8 mouse cellular contexts compared by ENCODE assay signal in genomic region chr10:67115666-67116091, GRCm38 (mm10). TPM values are rescaled to one million over a fixed set of nuclear protein-coding genes. Genes with fewer than 3 reads are reported as not detected.
DNase-seq lines count a peak whose midpoint lies in the region; ATAC-seq and TF ChIP-seq lines count a peak whose summit lies in the region.

No protein-coding gene starts in this region.

- peak; percentile 66 for ATAC-seq in limb, embryonic 13.5 days (ENCODE audit: low FRiP score, low read depth)
- peak; percentile 71; the same call in 1 of the 2 replicates for ATAC-seq in stomach, embryonic 15.5 days (ENCODE audit: insufficient read depth, low FRiP score, low read depth)
- ATAC-seq in erythroblast, adult 5-6 weeks (replicated peaks; ENCODE audit: low FRiP score, poor library complexity, severe bottlenecking), result no peak

- H3K4me2 ChIP-seq in limb, embryonic 13.5 days (replicated peaks), result peak overlapping the region; percentile 40
- H3K4me2 ChIP-seq in stomach, embryonic 15.5 days, result no peak overlapping the region

- no peak for TF ChIP-seq POLR2A in ES-Bruce4 (IDR thresholded peaks at IDR 0.05; ENCODE audit: insufficient read depth, low read length)

- H3K27me3 ChIP-seq in ES-Bruce4 (ENCODE audit: control insufficient read depth, insufficient read depth, low read length, poor library complexity, severe bottlenecking), result no peaks in the 10 kb centered on the region
- H3K27me3 ChIP-seq in limb, embryonic 13.5 days, result no peaks in the 10 kb centered on the region
- no peaks in the 10 kb centered on the region for H3K27me3 ChIP-seq in stomach, embryonic 15.5 days (replicated peaks)

- no peak overlapping the region for H3K4me3 ChIP-seq in ES-Bruce4 (ENCODE audit: low read depth, low read length)
- H3K4me3 ChIP-seq in limb, embryonic 13.5 days, result no peak overlapping the region
- H3K4me3 ChIP-seq in stomach, embryonic 15.5 days (replicated peaks), result no peak overlapping the region

- DNase-seq in cerebellum, postnatal 10 days, result peak; percentile 63 to 76
- no peak for DNase-seq in cerebellum, adult 11-12 months
- DNase-seq in heart, adult 18-20 months, result peak; percentile 73 to 76
- DNase-seq in urinary bladder, postnatal 36 days (ENCODE audit: low spot score in 2 of 2), result no peak

- no peak for TF ChIP-seq EP300 in ES-Bruce4 (IDR thresholded peaks at IDR 0.05; ENCODE audit: insufficient read depth, low read depth, low read length)

- no peak for TF ChIP-seq CTCF in ES-Bruce4 (IDR thresholded peaks at IDR 0.05; ENCODE audit: low read depth, low read length)

- H3K36me3 ChIP-seq in ES-Bruce4 (ENCODE audit: control insufficient read depth, insufficient read depth, low read length, poor library complexity, severe bottlenecking), result no peaks in the 10 kb centered on the region
- H3K36me3 ChIP-seq in limb, embryonic 13.5 days, result no peaks in the 10 kb centered on the region
- no peaks in the 10 kb centered on the region for H3K36me3 ChIP-seq in stomach, embryonic 15.5 days

- H3K27ac ChIP-seq in ES-Bruce4 (ENCODE audit: insufficient read depth, low read length), result no peak overlapping the region
- peak overlapping the region; percentile 69 for H3K27ac ChIP-seq in limb, embryonic 13.5 days
- peak overlapping the region; percentile 80 for H3K27ac ChIP-seq in stomach, embryonic 15.5 days

- H3K4me1 ChIP-seq in ES-Bruce4 (ENCODE audit: control insufficient read depth, insufficient read depth, low read length), result peaks cover 11% of the 10 kb centered on the region
- peaks cover 77% of the 10 kb centered on the region for H3K4me1 ChIP-seq in limb, embryonic 13.5 days
- peaks cover 35% of the 10 kb centered on the region for H3K4me1 ChIP-seq in stomach, embryonic 15.5 days

- 0 out of 2 replicates have a peak overlapping the region, but pooled peaks have one; percentile 13 for H3K9ac ChIP-seq in ES-Bruce4 (ENCODE audit: low read depth, poor library complexity, severe bottlenecking)
- no peak overlapping the region for H3K9ac ChIP-seq in limb, embryonic 13.5 days
- H3K9ac ChIP-seq in stomach, embryonic 15.5 days, result no peak overlapping the region

- WGBS in limb, embryonic 13.5 days, result 10% methylated on average over 5 of the region's 5 CpGs
- 11% methylated on average over 5 of the region's 5 CpGs for WGBS in stomach, embryonic 15.5 days

- H3K9me3 ChIP-seq in ES-Bruce4 (replicated peaks; ENCODE audit: control insufficient read depth, insufficient read depth, low read length, poor library complexity, severe bottlenecking), result no peaks in the 10 kb centered on the region
- no peaks in the 10 kb centered on the region for H3K9me3 ChIP-seq in limb, embryonic 13.5 days
- no peaks in the 10 kb centered on the region for H3K9me3 ChIP-seq in stomach, embryonic 15.5 days

RNA-seq across cellular contexts. Expression of gene Reep3, which starts 18.9 kb away (rescaled TPM):
- 47.9 and 50.5 TPM in 2 replicates for polyA plus RNA-seq in ES-Bruce4 (2011; ENCODE audit: insufficient read depth, insufficient read length, low read depth, missing spikeins)
- total RNA-seq in heart, adult 18-20 months (2021), result 10 to 100 TPM; 16.0 to 19.6 TPM
- polyA plus RNA-seq in limb, embryonic 13.5 days (2015; fragmentation: Nextera tagmentation; extraction: Ambion mirVana), result 48.6 and 50.3 TPM in 2 replicates
- 44.3 and 47.6 TPM in 2 replicates for polyA plus RNA-seq in stomach, embryonic 15.5 days (2015; fragmentation: Nextera tagmentation; extraction: Ambion mirVana)
- 14.8 and 16.5 TPM in 2 replicates for total RNA-seq in erythroblast, adult 5-6 weeks (2015; ENCODE audit: low replicate concordance)
- 6.4 and 8.1 TPM in 2 replicates for total RNA-seq in erythroblast, adult 5-6 weeks (2017; ENCODE audit: low replicate concordance)

RNA-seq across cellular contexts. Expression of gene Jmjd1c, which starts 19.8 kb away (rescaled TPM):
- polyA plus RNA-seq in ES-Bruce4 (2011; ENCODE audit: insufficient read depth, insufficient read length, low read depth, missing spikeins), result 123 and 141 TPM in 2 replicates
- total RNA-seq in heart, adult 18-20 months (2021), result 10 to 100 TPM; 31.5 to 34.6 TPM
- 47.3 and 52.4 TPM in 2 replicates for polyA plus RNA-seq in limb, embryonic 13.5 days (2015; fragmentation: Nextera tagmentation; extraction: Ambion mirVana)
- 39.6 and 40.3 TPM in 2 replicates for polyA plus RNA-seq in stomach, embryonic 15.5 days (2015; fragmentation: Nextera tagmentation; extraction: Ambion mirVana)
- 25.4 and 38.5 TPM in 2 replicates for total RNA-seq in erythroblast, adult 5-6 weeks (2015; ENCODE audit: low replicate concordance)
- 36.3 and 39.3 TPM in 2 replicates for total RNA-seq in erythroblast, adult 5-6 weeks (2017; ENCODE audit: low replicate concordance)

Comparison
In these comparisons a context has a peak if more than half of its experiments do, and no peak if none do; other contexts are left out.
1. DNase-seq: peak in cerebellum, postnatal 10 days (2 of 2) and heart, adult 18-20 months (2 of 2); none in cerebellum, adult 11-12 months (single experiment) and urinary bladder, postnatal 36 days (0 of 2).